Mouse (Mus musculus) layer of hippocampus, adult 2 months (tissue): ENCODE measurements around the gene Cdk12. TPM values are rescaled to one million over a fixed set of nuclear protein-coding genes. Genes with fewer than 3 reads are reported as not detected.
A peak's percentile ranks its signal among the peaks of the same experiment; 100 is the strongest.

Experiments used
- DNase-seq, 2 experiments: peaks; one replicate each; pipeline ENCODE4 v3.0.0; 2022; ENCODE audit warnings: low spot score in 2 of 2
- H3K27ac ChIP-seq: fragments of 200-600 bp; 2 replicates; pipeline ENCODE4 v1.8.1; 2022
- H3K4me3 ChIP-seq: fragments of 200-600 bp; 2 replicates; pipeline ENCODE4 v1.8.1; 2022; ENCODE audit warnings: mild to moderate bottlenecking
- CTCF ChIP-seq: fragments of 200-600 bp; conservative IDR thresholded peaks from 2 replicates; pipeline ENCODE4 v1.8.1; 2022; ENCODE audit warnings: antibody characterized with exemption, mild to moderate bottlenecking, moderate library complexity
- total RNA-seq, 2 experiments: library from RNA; stranded (reverse); gene quantifications; 2 replicates each; pipeline ENCODE4 v1.2.3; 2021

Gene Cdk12
- total RNA-seq, 2 experiments from 2014 or later, result 40.9 to 47.0 TPM

GRCm38 (mm10) chr11:98296916-98297315, 94.1 kb downstream of the Cdk12 start:
- TF ChIP-seq CTCF, result no peak
- DNase-seq, result no peak
- Histone ChIP-seq H3K27ac (peak overlapping the region; percentile 99), H3K4me3 (no peak overlapping the region)

GRCm38 (mm10) chr11:98297778-98298177, 94.9 kb downstream of the Cdk12 start:
- no peak for TF ChIP-seq CTCF
- DNase-seq, result no peak
- no peak overlapping the region for H3K4me3 ChIP-seq
- peak overlapping the region; percentile 99 for H3K27ac ChIP-seq

GRCm38 (mm10) chr11:98298484-98299205, 95.8 kb downstream of the Cdk12 start:
- no peak for TF ChIP-seq CTCF
- Histone ChIP-seq H3K27ac (peak overlapping the region; percentile 99), H3K4me3 (no peak overlapping the region)
- DNase-seq, result no peak

GRCm38 (mm10) chr11:98313790-98314323, 111.0 kb downstream of the Cdk12 start:
- H3K27ac ChIP-seq, result peak overlapping the region; percentile 89
- H3K4me3 ChIP-seq, result peak overlapping the region; percentile 10; the same call in 1 of the 2 replicates
- no peak for TF ChIP-seq CTCF
- peak; percentile 87 to 89 for DNase-seq

- H3K4me3 ChIP-seq, result no peak overlapping the region
- no peak for TF ChIP-seq CTCF
- DNase-seq, result no peak
- H3K27ac ChIP-seq, result peak overlapping the region; percentile 83
Measured at GRCm38 (mm10) chr11:98317479-98317878, 114.6 kb downstream of the Cdk12 start.

- peak overlapping the region; percentile 30; the same call in 1 of the 2 replicates for H3K4me3 ChIP-seq
- DNase-seq, result no peak
- no peak for TF ChIP-seq CTCF
Measured at GRCm38 (mm10) chr11:98318421-98319116, 115.7 kb downstream of the Cdk12 start.

GRCm38 (mm10) chr11:98319120-98319519, 116.3 kb downstream of the Cdk12 start:
- peak overlapping the region; percentile 97 for H3K27ac ChIP-seq
- H3K4me3 ChIP-seq, result peak overlapping the region; percentile 30; the same call in 1 of the 2 replicates
- TF ChIP-seq CTCF, result no peak
- peak in 1 of 2 experiments; percentile 69 for DNase-seq

More at GRCm38 (mm10) chr11:98318421-98319116, 115.7 kb downstream of the Cdk12 start:
- H3K27ac ChIP-seq, result peak overlapping the region; percentile 97

- H3K27ac ChIP-seq, result peak overlapping the region; percentile 97
Measured at GRCm38 (mm10) chr11:98319544-98319943, 116.7 kb downstream of the Cdk12 start.

GRCm38 (mm10) chr11:98319944-98320343, 117.1 kb downstream of the Cdk12 start:
- H3K4me3 ChIP-seq, result peak overlapping the region; percentile 15; the same call in 1 of the 2 replicates
- H3K27ac ChIP-seq, result peak overlapping the region; percentile 97
- no peak for TF ChIP-seq CTCF
- DNase-seq, result no peak

More at GRCm38 (mm10) chr11:98319544-98319943, 116.7 kb downstream of the Cdk12 start:
- DNase-seq, result no peak
- peak overlapping the region; percentile 7; the same call in 1 of the 2 replicates for H3K4me3 ChIP-seq
- TF ChIP-seq CTCF, result no peak

- Histone ChIP-seq H3K27ac (peak overlapping the region; percentile 97), H3K4me3 (peak overlapping the region; percentile 51)
- no peak for DNase-seq
- TF ChIP-seq CTCF, result no peak
Measured at GRCm38 (mm10) chr11:98320381-98320780, 117.5 kb downstream of the Cdk12 start.

GRCm38 (mm10) chr11:98320806-98321676, 118.2 kb downstream of the Cdk12 start:
- peak overlapping the region; percentile 97 for H3K27ac ChIP-seq
- H3K4me3 ChIP-seq, result peak overlapping the region; percentile 51
- DNase-seq, result no peak
- TF ChIP-seq CTCF, result no peak

GRCm38 (mm10) chr11:98321677-98322003, 118.8 kb downstream of the Cdk12 start:
- Histone ChIP-seq H3K27ac (peak overlapping the region; percentile 97), H3K4me3 (no peak overlapping the region; the same call in 1 of the 2 replicates)
- no peak for DNase-seq
- TF ChIP-seq CTCF, result no peak
